Mouse (Mus musculus) E14TG2a.4 (cell line): ENCODE results near the gene Psme1.

ENCODE experiments used
- H3K27me3 ChIP-seq: 2 replicates; pipeline ENCODE4 v1.6.1; 2014; ENCODE audit warnings: low read length, control low read depth; ENCODE audit not compliant: insufficient read depth
- H3K36me3 ChIP-seq: 2 replicates; pipeline ENCODE4 v1.6.1; 2014; ENCODE audit warnings: low read length, control low read depth; ENCODE audit not compliant: insufficient read depth
- H3K4me1 ChIP-seq: replicated peaks from 2 replicates; pipeline ENCODE4 v1.6.1; 2014; ENCODE audit warnings: low read depth, low read length, control low read depth
- H3K4me3 ChIP-seq: replicated peaks from 2 replicates; pipeline ENCODE4 v1.5.1; 2014; ENCODE audit warnings: mild to moderate bottlenecking, low read length
- H3K9me3 ChIP-seq: 2 replicates; pipeline ENCODE4 v1.6.1; 2014; ENCODE audit warnings: low read length, control low read depth
- CTCF ChIP-seq: conservative IDR thresholded peaks from 2 replicates; pipeline ENCODE4 v1.5.1; 2014; ENCODE audit warnings: low read length
- NANOG ChIP-seq: IDR thresholded peaks from 2 replicates; pipeline ENCODE4 v1.6.1; 2014; ENCODE audit warnings: borderline replicate concordance, low read length, mixed read lengths
- POU5F1 ChIP-seq: IDR thresholded peaks from 2 replicates; pipeline ENCODE4 v1.6.1; 2014; ENCODE audit warnings: low read length, borderline replicate concordance

Psme1 gene

DNA sequence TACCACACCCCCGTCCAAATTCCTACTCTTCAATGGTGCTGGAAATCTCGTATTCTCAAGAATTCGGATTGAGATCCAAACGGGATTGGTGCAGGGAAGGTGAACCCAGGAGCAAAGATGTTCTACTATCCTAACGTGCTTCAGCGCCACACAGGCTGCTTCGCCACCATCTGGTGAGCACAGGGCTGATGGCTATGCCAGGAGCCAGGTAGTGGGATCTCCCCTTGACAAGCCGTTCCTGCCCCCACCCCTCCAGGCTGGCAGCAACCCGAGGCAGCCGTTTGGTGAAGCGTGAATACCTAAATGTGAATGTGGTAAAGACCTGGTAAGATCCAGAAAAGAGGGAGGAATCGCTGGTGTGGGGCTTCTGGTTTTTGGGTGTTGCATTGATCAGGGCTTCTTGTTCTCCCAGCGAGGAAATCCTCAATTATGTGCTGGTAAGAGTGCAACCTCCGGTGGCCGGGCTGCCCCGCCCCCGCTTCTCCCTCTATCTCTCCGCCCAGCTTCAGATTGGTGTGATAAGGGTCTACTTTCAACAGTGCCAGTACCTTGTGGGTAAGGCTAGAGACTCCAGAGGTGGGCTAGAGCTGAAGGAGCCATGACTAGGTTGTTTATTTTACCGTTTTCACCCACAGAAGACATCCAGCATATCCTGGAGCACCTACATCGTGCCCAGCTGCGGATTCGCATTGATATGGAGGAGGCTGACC, 40.7 kb downstream of the Psme1 start:
- Histone ChIP-seq H3K4me1 (peaks cover 38% of the 10 kb centered on the region), H3K36me3 (peaks cover 2% of the 10 kb centered on the region; the same call in 1 of the 2 replicates), H3K9me3 (no peaks in the 10 kb centered on the region), H3K27me3 (peaks cover 25% of the 10 kb centered on the region), H3K4me3 (peak overlapping the region; percentile 61)
- TF ChIP-seq NANOG, result no peak

DNA sequence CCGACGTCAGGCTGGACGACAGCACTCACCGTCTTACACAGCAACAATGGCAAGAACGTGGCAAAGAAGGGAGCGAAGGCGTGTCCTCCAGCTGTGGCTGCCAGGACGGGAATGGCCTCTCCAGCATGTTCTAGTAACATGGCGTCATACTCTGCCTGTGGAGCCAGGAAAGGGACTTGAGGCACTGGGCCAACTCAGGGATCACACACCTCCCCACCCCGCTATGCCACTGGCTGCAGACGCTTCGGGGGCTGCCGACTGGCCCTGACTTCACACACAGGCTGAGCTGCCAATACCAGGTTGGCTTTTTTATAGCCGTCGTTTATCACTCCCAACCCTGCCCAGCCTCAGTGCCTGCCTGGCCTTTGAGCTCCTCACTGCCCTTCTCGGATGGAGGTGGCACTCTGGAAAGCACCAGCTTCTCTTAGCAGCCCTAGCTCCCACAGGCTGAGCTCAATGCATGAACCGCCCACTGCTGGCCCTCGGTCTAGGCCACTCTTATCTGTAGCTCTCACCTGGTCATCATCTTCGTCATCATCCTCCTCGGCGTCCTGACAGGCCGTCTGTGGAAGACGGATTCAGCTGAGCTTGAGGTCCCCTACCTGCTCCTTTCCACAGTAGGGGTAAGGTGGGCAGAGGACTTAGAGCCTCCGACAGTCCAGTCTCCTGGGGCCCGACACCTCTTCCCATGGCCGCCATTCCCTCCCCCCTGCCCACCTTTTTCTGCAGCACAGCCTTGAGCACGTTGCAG, 50.3 kb downstream of the Psme1 start:
- H3K4me1 ChIP-seq, result peaks cover 53% of the 10 kb centered on the region
- H3K36me3 ChIP-seq, result peaks cover 97% of the 10 kb centered on the region
- H3K27me3 ChIP-seq, result no peaks in the 10 kb centered on the region
- no peak for TF ChIP-seq CTCF
- no peak for TF ChIP-seq POU5F1
- no peak for TF ChIP-seq NANOG
- H3K4me3 ChIP-seq, result no peak overlapping the region
- H3K9me3 ChIP-seq, result no peaks in the 10 kb centered on the region

DNA sequence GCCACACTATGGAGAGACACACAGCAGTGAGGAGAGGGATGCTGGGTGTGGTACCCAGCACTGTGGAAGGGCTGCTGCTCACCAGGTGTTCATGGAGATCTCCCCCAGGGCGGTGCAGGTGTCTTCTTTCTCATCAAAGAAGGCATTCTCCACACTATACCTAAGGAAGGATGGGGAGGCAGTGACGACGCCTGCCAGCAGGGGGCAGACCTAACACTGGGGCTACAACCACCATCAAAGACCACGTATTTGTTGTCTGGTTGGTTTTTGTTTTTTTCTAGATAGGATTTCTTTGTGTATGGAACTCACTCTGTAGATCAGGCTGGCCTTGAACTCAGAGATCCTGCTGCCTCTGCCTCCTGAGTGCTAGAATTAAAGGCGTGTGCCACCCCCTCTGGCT, 51.4 kb downstream of the Psme1 start:
- Histone ChIP-seq H3K4me1 (peaks cover 53% of the 10 kb centered on the region), H3K9me3 (no peaks in the 10 kb centered on the region), H3K36me3 (peaks cover 99% of the 10 kb centered on the region), H3K4me3 (no peak overlapping the region), H3K27me3 (no peaks in the 10 kb centered on the region)
- TF ChIP-seq NANOG, result no peak
- TF ChIP-seq POU5F1, result no peak
- TF ChIP-seq CTCF, result peak; percentile 92
